Mouse (Mus musculus): Measurements from ENCODE around the gene C130026I21Rik. TPM values are rescaled to one million over a fixed set of nuclear protein-coding genes. Genes with fewer than 3 reads are reported as not detected.
A peak's percentile ranks its signal among the peaks of the same experiment; 100 is the strongest.
"Not testable (repeated sequence)": the region's sequence is repeated elsewhere in the genome, so short reads cannot be mapped to it uniquely, and the experiment has no call there.

C130026I21Rik gene
- polyA plus RNA-seq, 1 experiment from 2014 or later: 1.1 TPM

DNA sequence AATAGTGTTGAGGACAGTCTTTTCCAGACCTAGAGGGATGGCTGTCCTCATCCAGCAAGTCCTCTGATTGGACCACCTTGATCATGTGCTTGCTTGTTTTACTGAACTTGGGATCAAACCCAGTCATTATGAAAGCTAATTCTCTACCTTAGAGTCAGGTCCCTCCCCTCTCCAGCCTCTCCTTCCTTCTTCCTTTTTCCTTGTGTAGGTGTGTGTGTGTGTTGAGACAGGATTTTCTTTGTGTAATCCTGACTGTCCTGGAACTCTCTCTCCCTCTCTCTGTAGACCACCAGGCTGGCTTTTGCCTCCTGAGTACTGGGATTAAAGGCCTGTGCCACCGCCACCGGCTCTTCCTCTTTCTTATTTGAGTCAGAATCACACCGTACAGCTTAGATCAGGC, 313.6 kb downstream of the C130026I21Rik start:
- DNase-seq; ATAC-seq; H3K36me3 ChIP-seq (replicated peaks; ENCODE audit: insufficient read depth, low read length); H3K4me2 ChIP-seq (ENCODE audit: low read depth, low read length); H3K4me1 ChIP-seq (ENCODE audit: insufficient read depth); H3K4me3 ChIP-seq (ENCODE audit: low read depth, low read length); H3K9me3 ChIP-seq (ENCODE audit: low read length); H3K9ac ChIP-seq (replicated peaks); H3K27ac ChIP-seq (ENCODE audit: low read depth); H3K27me3 ChIP-seq (ENCODE audit: insufficient read depth, low read length): not testable (repeated sequence)
- WGBS (ENCODE audit: insufficient replicate concordance): 81% methylated on average over 3 of the region's 3 CpGs

DNA sequence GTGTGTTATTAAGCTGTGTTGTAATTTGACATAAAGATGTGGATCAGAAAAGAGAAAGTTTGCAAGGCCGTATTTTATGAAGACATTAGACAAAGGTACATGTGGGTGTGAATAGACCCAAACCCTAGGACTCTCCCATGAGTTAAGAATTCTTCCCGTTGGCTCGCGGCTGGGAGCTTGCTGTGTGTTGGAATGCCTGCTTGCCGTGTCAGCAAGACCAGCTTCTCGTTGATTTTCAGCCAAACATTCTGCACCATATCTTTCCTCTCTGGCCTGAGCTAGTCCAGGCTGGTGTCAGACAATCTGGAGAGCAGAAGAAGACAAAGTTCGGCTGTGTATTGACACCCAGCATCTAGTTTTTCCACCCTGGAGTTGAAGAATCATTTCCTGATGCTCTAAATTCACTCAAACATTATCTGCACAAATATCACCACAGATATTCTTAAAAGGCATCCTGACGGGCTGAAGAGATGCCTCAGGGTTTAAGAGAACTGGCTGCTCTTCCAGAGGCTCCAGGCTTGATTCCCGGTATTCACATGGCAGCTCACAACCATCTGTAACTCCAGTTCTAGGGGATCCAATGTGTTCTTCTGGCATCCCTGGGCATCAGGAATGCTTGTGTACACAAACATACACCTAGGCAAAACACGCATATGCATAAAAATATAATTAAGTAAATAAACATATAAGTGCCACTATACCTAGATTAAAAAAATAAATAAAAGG, 317.7 kb downstream of the C130026I21Rik start:
- Histone ChIP-seq H3K9me3 (ENCODE audit: low read length) (no peaks in the 10 kb centered on the region), H3K4me3 (ENCODE audit: low read depth, low read length) (no peak overlapping the region), H3K36me3 (replicated peaks; ENCODE audit: insufficient read depth, low read length) (no peaks in the 10 kb centered on the region), H3K4me2 (ENCODE audit: low read depth, low read length) (no peak overlapping the region), H3K27me3 (ENCODE audit: insufficient read depth, low read length) (no peaks in the 10 kb centered on the region), H3K4me1 (ENCODE audit: insufficient read depth) (no peaks in the 10 kb centered on the region), H3K27ac (ENCODE audit: low read depth) (no peak overlapping the region), H3K9ac (replicated peaks) (no peak overlapping the region)
- no peak for ATAC-seq
- 74% methylated on average over 10 of the region's 10 CpGs for WGBS (ENCODE audit: insufficient replicate concordance)
- TF ChIP-seq EP300 (IDR thresholded peaks at IDR 0.05; ENCODE audit: low read depth) (no peak), CTCF (IDR thresholded peaks at IDR 0.05; ENCODE audit: low read depth) (no peak)
- DNase-seq: no peak

DNA sequence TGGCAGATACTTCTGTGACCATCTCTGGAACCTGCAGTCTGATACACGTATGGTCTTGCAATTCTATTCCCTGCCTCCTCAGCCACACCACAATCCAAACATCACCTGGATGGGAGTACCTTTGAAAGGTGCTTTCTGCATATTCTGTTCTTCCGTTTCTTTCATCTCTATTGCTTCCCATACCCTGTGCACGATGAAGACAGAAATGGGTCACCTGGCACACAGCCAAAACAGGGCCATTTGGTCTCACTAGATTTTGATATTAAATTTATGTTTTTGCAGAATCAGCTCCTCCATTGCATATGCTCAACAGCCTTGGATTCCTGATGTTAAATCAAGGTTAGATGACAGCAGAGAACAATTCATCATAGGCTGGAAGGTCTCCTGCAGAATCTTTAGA, 318.8 kb downstream of the C130026I21Rik start:
- Histone ChIP-seq H3K4me1 (ENCODE audit: insufficient read depth) (no peaks in the 10 kb centered on the region), H3K9ac (replicated peaks) (no peak overlapping the region), H3K27me3 (ENCODE audit: insufficient read depth, low read length) (no peaks in the 10 kb centered on the region), H3K4me3 (ENCODE audit: low read depth, low read length) (no peak overlapping the region), H3K36me3 (replicated peaks; ENCODE audit: insufficient read depth, low read length) (no peaks in the 10 kb centered on the region), H3K9me3 (ENCODE audit: low read length) (no peaks in the 10 kb centered on the region), H3K4me2 (ENCODE audit: low read depth, low read length) (no peak overlapping the region), H3K27ac (ENCODE audit: low read depth) (no peak overlapping the region)
- TF ChIP-seq CTCF (IDR thresholded peaks at IDR 0.05; ENCODE audit: low read depth) (no peak), EP300 (IDR thresholded peaks at IDR 0.05; ENCODE audit: low read depth) (no peak)
- ATAC-seq: no peak
- no peak for DNase-seq
- WGBS (ENCODE audit: insufficient replicate concordance): 81% methylated on average over 3 of the region's 3 CpGs

DNA sequence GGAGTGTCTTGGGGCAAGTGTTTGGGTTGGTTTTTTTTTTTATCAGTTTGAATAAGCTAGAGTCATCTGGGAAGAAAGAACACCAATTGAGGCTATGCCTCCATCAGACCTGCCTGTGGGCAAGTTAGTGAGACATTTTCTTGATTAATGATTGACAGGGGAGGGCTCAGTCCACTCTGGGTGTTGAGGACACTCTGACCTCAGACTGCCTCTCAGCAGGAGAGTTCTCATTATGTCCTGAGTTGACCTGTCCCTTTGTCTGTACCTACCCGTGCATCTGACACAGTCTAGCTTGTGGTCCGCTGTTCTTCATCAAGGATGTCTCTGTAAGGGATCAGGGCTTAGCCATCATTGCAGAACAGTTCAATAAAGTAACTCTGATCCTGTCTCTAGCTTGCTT, 323.0 kb downstream of the C130026I21Rik start:
- TF ChIP-seq EP300 (IDR thresholded peaks at IDR 0.05; ENCODE audit: low read depth) (no peak), CTCF (IDR thresholded peaks at IDR 0.05; ENCODE audit: low read depth) (no peak)
- Histone ChIP-seq H3K27ac (ENCODE audit: low read depth) (no peak overlapping the region), H3K4me3 (ENCODE audit: low read depth, low read length) (no peak overlapping the region), H3K9ac (replicated peaks) (no peak overlapping the region), H3K27me3 (ENCODE audit: insufficient read depth, low read length) (no peaks in the 10 kb centered on the region), H3K4me2 (ENCODE audit: low read depth, low read length) (no peak overlapping the region), H3K9me3 (ENCODE audit: low read length) (no peaks in the 10 kb centered on the region), H3K36me3 (replicated peaks; ENCODE audit: insufficient read depth, low read length) (no peaks in the 10 kb centered on the region), H3K4me1 (ENCODE audit: insufficient read depth) (no peaks in the 10 kb centered on the region)
- peak; percentile 68; the same call in 1 of the 2 replicates for ATAC-seq
- WGBS (ENCODE audit: insufficient replicate concordance): 53% methylated on average over 2 of the region's 2 CpGs
- DNase-seq: no peak

DNA sequence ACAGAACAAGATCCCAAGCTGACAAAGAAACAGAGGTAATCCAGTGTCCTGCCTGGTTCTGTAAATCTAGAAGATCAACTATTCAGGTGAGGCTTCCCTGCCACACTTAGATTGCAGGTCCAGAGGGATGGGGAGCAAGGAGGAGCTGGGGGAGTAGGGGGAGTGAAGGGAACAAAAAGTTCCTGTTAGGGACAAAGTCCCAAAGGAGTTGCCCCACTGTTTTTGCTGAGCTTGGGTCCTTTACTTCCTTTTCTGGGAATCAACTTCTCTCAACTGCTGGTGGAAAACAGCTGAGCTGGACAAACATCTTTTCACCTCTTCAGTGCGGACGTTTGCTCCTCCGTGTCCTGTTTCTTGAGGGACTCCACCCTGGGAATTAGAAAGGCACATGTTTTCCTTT, 324.4 kb downstream of the C130026I21Rik start:
- Histone ChIP-seq H3K4me1 (ENCODE audit: insufficient read depth) (no peaks in the 10 kb centered on the region), H3K36me3 (replicated peaks; ENCODE audit: insufficient read depth, low read length) (no peaks in the 10 kb centered on the region), H3K4me2 (ENCODE audit: low read depth, low read length) (no peak overlapping the region), H3K9me3 (ENCODE audit: low read length) (no peaks in the 10 kb centered on the region), H3K4me3 (ENCODE audit: low read depth, low read length) (no peak overlapping the region), H3K27ac (ENCODE audit: low read depth) (no peak overlapping the region), H3K9ac (replicated peaks) (no peak overlapping the region), H3K27me3 (ENCODE audit: insufficient read depth, low read length) (no peaks in the 10 kb centered on the region)
- WGBS (ENCODE audit: insufficient replicate concordance): 74% methylated on average over 3 of the region's 3 CpGs
- TF ChIP-seq EP300 (IDR thresholded peaks at IDR 0.05; ENCODE audit: low read depth): no peak
- no peak for TF ChIP-seq CTCF (IDR thresholded peaks at IDR 0.05; ENCODE audit: low read depth)
- ATAC-seq (no peak), DNase-seq (no peak)

DNA sequence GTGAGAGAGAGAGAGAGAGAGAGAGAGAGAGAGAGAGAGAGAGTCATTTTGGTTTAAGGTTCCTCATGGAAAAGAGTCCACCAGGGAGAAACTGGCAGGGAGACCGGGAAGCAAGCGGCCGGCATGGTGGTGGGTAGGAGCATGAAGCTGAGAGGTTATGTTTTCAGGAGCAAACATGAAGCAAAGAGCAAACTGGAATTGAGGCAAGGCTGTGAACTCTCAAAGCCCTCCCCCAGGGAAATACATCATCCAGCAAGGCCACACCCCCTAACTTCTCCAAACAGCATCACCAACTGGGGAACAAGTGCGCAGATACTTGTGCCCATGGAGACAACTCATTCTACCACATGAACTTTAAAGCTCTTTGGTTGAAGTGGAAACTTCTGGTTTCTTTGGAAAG, 326.8 kb downstream of the C130026I21Rik start:
- no peaks in the 10 kb centered on the region for H3K4me1 ChIP-seq (ENCODE audit: insufficient read depth)
- H3K36me3 ChIP-seq (replicated peaks; ENCODE audit: insufficient read depth, low read length): no peaks in the 10 kb centered on the region
- H3K27me3 ChIP-seq (ENCODE audit: insufficient read depth, low read length): no peaks in the 10 kb centered on the region
- no peaks in the 10 kb centered on the region for H3K9me3 ChIP-seq (ENCODE audit: low read length)
- no peak overlapping the region for H3K27ac ChIP-seq (ENCODE audit: low read depth)
- 94% methylated on average over 4 of the region's 4 CpGs for WGBS (ENCODE audit: insufficient replicate concordance)
- no peak overlapping the region for H3K9ac ChIP-seq (replicated peaks)
- DNase-seq (no peak), ATAC-seq (no peak)
- TF ChIP-seq EP300 (IDR thresholded peaks at IDR 0.05; ENCODE audit: low read depth) (no peak), CTCF (IDR thresholded peaks at IDR 0.05; ENCODE audit: low read depth) (no peak)
- H3K4me2 ChIP-seq (ENCODE audit: low read depth, low read length): no peak overlapping the region
- no peak overlapping the region for H3K4me3 ChIP-seq (ENCODE audit: low read depth, low read length)

Small RNA genes within 50 kb of the gene (microRNA-seq; reads per million reads assigned to microRNA genes)
- gene Gm27907: not detected

Other genes with a start within 250 kb of the C130026I21Rik start
- not detected in 2 replicates for gene Gm10553, start 170.4 kb downstream of the C130026I21Rik start, polyA plus RNA-seq (2015; fragmentation: Nextera tagmentation; extraction: Ambion mirVana)
- gene A530032D15Rik, start 160.7 kb downstream of the C130026I21Rik start, polyA plus RNA-seq (2015; fragmentation: Nextera tagmentation; extraction: Ambion mirVana): 0.15 and 0.23 TPM in 2 replicates

All from liver, postnatal 0 days (tissue).